Mouse (Mus musculus) left cerebral cortex, postnatal 10 days (tissue): ENCODE measurements around the gene Zfp664. TPM values are rescaled to one million over a fixed set of nuclear protein-coding genes. Genes with fewer than 3 reads are reported as not detected.

Experiments used
- DNase-seq, 2 experiments: peaks; one replicate each; pipeline ENCODE4 v3.0.0; 2021 to 2022; ENCODE audit warnings: low spot score in 2 of 2, mixed read lengths in 1 of 2; ENCODE audit errors: extremely low spot score in 1 of 2
- intact Hi-C: fragments of 180-260 bp; cut with DNase I; formaldehyde crosslinking; loops from one replicate; pipeline ENCODE4 v1.15.1; 2025
- total RNA-seq, 2 experiments: library from RNA; stranded (reverse); gene quantifications; 2 replicates each; pipeline ENCODE4 v1.2.3; 2021

The Zfp664 gene
- total RNA-seq, 2 experiments from 2014 or later = 46.4 to 49.7 TPM

DNA sequence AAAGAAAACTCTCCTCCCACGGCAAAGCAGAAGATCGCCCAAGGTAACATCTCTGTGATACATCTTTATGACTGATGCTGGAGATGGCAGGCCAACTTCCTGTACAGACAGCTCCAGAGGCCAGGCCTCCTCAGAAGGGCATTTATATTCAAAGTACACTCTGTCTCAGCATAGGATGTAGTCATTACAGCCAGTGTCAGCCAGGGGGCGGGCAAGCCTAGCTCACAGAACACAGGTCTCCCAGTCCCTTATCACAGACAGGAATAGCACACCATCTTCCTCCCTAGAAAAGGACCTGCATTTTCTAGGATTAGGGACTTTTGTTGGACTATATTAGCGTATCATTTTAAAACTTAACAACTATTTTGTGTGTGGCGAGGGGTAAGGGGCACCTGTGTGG is 46.4 kb downstream of the Zfp664 start:
- DNase-seq = peak; percentile 80 to 86
- intact Hi-C loops = loop anchor here (10.0 kb wide), 1 partner anchor 116 kb away; no protein-coding TSS in a partner anchor

- intact Hi-C loops = no loop called here
- DNase-seq = no peak
Observed at GRCm38 (mm10) chr5:124912276-124912675, 49.8 kb downstream of the Zfp664 start.

GRCm38 (mm10) chr5:124912946-124913933 is 50.7 kb downstream of the Zfp664 start:
- intact Hi-C loops = no loop called here

GRCm38 (mm10) chr5:124919798-124920197 is 57.3 kb downstream of the Zfp664 start:
- intact Hi-C loops = no loop called here
- DNase-seq = no peak

More at GRCm38 (mm10) chr5:124912946-124913933, 50.7 kb downstream of the Zfp664 start:
- DNase-seq = peak in 1 of 2 experiments; percentile 49

DNA sequence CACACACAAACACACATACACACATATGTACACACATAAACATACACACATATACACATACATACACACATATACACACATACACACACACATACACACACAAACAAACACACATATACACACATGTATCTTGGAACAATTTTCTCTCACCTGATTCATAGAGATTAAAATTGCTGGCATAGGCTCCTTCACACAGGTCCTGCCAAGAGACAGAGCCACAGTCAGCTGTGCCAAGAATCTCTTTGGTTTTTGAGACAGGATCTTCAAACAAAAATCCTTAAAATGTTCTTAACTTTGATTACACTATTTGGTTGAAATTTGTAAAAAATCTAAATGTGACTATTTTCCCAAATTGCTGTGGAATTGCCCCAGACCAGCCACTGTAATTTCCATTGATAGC is 58.9 kb downstream of the Zfp664 start:
- DNase-seq = no peak
- intact Hi-C loops = no loop called here

GRCm38 (mm10) chr5:124922356-124923352 is 60.2 kb downstream of the Zfp664 start:
- intact Hi-C loops = no loop called here
- DNase-seq = peak in 1 of 2 experiments; percentile 60

DNA sequence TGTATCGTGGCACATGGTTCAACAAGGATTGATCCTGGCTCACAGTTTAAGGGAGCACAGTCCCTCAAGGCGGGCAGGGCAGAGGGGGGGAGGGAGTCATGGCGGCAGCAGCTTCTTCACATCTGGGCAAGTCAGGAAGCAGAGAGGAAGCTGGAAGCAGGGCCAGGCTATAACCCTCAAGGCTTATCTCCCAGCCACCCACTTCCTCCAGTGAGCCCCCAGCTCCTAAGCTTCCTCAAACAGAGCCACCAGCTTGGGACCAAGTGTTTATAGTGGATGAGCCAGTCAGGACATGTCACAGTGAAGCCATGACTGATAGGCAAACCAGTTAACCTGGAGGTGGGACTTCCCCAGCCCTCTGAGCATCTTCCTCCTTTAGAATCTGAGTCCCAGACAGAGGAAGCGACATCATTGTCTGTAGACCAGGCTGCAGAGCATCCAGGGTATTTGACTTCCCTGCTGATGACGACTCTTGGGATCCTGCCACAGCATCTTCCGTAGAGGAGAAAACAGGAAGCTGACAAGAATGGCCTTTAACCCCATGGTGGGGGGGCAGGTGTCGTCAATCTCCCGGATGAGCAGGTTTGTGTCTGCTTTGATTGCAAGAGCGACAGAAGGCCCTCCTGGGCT is 67.0 kb downstream of the Zfp664 start:
- peak in 1 of 2 experiments; percentile 58 for DNase-seq
- intact Hi-C loops = no loop called here

DNA sequence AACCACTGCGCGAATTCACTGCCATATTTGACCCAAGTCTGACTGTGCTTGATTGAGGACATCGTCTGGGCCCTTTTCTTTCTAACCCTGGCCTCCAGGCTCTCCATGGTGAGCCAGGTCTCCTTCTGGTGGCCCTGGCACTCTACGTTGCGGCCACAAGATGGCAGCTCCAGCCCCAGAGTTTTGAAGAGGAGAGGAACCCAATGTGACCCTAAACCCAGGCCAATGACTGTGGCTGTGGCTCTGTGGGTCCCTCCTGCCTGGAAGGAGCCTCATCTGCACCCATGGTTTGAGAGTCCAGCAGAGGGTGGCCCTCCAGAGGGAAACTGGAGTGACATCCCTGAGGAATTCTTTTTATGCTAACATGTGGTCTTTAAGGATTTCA is 67.6 kb downstream of the Zfp664 start:
- peak in 1 of 2 experiments; percentile 62 for DNase-seq
- intact Hi-C loops = no loop called here

DNA sequence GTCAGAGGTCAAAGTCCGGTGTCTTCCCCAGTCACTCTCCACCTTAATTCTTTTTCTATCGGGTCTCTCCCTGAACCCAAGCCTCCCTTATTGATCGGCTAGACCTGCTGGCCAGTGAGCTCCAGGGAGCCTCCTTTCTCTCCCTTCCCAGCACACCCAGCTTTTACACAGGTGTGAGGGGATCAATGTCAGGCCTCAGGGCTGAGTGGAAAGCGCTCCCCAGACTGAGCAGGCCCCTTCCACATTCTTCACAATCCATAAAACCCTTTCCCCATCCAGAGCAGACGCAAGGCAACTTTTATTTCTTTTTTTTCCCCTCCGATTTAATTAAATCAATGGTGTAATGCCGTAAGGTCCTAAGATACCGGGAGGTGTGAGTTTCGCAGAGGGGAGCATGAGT is 68.1 kb downstream of the Zfp664 start:
- intact Hi-C loops = no loop called here

GRCm38 (mm10) chr5:124931076-124931475 is 68.6 kb downstream of the Zfp664 start:
- DNase-seq = no peak
- intact Hi-C loops = no loop called here

More for the DNA sequence above, 68.1 kb downstream of the Zfp664 start:
- DNase-seq = no peak

GRCm38 (mm10) chr5:124934558-124934957 is 72.1 kb downstream of the Zfp664 start:
- peak in 1 of 2 experiments; percentile 63 for DNase-seq
- intact Hi-C loops = no loop called here

DNA sequence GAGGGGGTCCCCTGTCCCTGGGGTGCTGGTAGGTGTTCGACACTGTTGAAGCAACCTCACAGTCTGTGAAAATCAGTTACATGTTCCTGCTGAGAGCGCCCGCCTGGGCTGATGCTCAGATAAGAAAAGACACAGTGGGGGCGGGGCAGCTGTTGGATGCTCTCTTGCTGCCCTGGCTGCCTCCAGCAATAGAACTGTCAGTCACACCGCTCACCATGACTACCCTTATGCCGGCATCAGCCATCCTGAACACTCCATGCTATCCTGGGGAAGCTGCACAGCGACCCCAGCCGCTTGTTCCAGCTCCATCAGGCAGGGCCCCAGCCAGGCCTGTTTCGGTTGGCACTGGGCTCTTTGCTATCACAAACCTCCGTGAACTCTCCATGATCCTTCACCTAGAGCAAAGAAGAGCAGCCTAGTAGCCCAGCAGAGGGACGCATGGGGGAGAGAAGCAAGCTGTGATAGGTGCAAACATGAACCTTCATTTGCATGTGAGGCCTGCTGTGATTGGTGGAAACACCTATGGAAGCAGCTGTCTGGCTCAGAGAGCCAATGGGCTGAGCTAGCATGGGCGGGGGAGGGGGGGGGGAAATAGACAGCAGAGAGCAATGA is 80.8 kb downstream of the Zfp664 start:
- DNase-seq = peak in 1 of 2 experiments; percentile 78
- intact Hi-C loops = loop anchor here (5.0 kb wide), 1 partner anchor 74 kb away; no protein-coding TSS in a partner anchor

DNA sequence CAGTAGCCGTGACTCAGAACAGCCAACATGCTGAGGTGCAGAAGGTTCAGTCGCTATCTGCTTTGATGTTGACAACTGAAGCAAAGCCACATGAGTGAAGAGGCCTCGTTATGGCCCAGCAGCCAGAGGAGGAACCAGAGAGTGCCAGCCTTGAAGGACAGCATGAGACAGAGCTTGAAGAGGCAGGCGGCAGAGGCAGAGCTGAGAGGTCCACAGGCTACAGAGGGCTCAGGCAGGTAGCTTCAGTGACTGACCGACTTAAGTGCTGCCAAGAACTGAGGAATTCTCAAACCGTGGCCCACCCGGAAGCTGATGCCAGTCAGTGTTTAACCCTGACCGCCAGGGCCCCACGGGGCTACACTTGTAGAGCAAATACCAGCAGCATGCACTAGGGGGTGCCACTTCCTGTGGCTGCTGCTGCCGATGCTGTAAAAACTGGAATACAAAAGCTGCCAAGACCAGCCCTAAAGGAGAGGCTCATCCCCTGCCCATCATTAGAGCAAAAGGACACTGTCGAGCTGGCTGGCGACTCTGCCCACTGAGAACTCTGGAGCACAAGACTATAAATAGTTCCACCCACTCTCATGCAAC is 81.4 kb downstream of the Zfp664 start:
- peak in 1 of 2 experiments; percentile 77 for DNase-seq
- intact Hi-C loops = loop anchor here (5.0 kb wide), 1 partner anchor 73 kb away; no protein-coding TSS in a partner anchor

DNA sequence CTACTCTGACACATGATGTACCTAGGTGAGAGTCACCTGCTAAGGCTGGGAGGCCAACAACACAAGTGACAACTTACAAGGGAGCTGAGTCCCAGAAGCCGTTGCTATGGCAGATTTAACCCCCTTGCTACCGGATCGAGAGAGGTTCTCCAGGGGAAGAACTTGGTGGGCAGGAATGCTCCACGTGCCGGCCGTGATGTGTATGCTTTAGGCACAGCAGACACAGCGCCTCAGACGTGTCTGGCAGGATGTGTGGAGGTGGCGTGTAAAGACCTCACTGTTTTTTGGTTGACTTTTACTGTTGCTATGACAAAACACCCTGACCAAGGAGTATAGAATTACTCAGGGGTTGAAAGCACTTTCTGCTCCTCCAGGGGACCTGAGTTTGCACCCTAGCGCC is 81.9 kb downstream of the Zfp664 start:
- intact Hi-C loops = loop anchor here (5.0 kb wide), 1 partner anchor 73 kb away; no protein-coding TSS in a partner anchor
- DNase-seq = no peak

GRCm38 (mm10) chr5:124945046-124945445 is 82.6 kb downstream of the Zfp664 start:
- DNase-seq = no peak
- intact Hi-C loops = no loop called here

- intact Hi-C loops = no loop called here
- no peak for DNase-seq
Observed at GRCm38 (mm10) chr5:124950623-124951278, 88.3 kb downstream of the Zfp664 start.

DNA sequence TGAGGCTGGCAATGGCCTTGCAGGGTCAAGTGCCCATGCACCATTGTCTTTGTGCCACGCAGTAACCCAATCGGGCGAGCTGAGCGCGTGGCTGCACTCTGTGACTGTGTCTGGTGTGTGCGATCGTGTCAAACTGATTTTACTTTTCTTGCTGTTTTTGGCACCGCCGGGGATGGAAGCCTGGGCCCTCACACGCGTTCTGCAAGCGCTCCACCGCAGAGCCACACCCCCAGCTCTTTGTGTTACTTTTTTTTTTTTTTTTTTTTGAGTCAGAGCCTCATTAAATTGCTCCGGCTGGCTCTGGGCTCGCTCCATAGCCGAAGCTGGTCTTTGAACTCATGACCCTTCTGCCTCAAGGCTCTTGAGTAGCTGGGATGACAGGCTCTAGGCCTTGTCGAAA is 88.8 kb downstream of the Zfp664 start:
- intact Hi-C loops = no loop called here
- DNase-seq = no peak
